Mouse (Mus musculus): ENCODE data around the gene Ovol2.

Ovol2 gene

DNA sequence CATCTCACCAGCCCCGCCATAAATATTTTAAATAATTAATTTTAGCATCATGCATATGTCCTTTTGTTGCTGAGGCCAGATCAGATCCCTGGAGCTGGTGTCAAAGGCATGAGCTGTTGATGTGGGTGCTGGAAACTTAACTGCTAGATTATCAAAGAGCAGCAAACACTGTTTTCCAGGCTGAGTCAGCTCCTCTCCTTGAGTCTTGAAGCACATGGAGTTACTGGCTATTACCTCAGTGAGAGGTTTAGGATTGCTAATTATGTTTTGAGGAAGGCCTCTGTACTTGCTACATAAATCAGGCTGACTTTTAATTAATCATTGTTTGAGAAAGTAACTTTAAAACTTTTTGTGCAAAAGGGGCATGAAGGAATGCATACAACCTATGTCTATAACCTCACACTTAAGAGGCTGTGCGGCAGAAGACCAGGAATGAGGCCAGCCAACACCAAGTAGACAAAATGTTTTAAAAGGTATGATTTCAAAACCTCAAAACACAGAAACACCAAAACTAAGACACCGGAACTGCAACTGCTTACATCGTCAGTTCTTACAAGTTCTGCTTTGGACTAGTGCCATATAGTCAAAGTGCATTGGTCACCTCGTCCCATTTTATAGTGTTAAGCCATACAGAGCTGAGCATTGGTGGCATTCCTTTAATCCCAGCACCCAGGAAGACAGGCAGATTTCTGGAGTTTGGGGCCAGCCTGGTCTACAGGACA, 67.4 kb downstream of the Ovol2 start:
- ChIA-PET POLR2A (interaction anchor here (0.5 to 20.2 kb wide), 28 partner anchors 9 to 351 kb away, joined by 3 to 559 read pairs (median 4); partner anchors contain the start of genes Dstn (in 1 of the 4), Mgme1 (in 1 of the 4), Ovol2 (in 1 of the 4) and Snx5 (in 1 of the 4)), CTCF (interaction anchor here in 2 of 4 experiments (0.7 to 1.7 kb wide), 2 partner anchors 23 to 284 kb away, joined by 3 read pairs; no protein-coding TSS in a partner anchor)

GRCm38 (mm10) chr2:144262837-144263236, 69.1 kb downstream of the Ovol2 start:
- CTCF ChIA-PET = no interaction called here
- POLR2A ChIA-PET = interaction anchor here (0.6 to 20.2 kb wide), 17 partner anchors 8 to 349 kb away, joined by 3 to 559 read pairs (median 3); partner anchors contain the start of genes Mgme1 (in 2 of the 4), Snx5 (in 2 of the 4), Ovol2 (in 1 of the 4) and Rrbp1 (in 1 of the 4)

All from embryonic stem cell, embryonic (primary cell).